Mouse (Mus musculus) embryonic facial prominence, embryonic 15.5 days (tissue): Measurements from ENCODE around the gene Smoc1. TPM values are rescaled to one million over a fixed set of nuclear protein-coding genes. Genes with fewer than 3 reads are reported as not detected.

Experiments
- ATAC-seq: fragments of 200-750 bp; cut with Nextera tagmentation; 2 replicates; pipeline ENCODE4 v1.8.0; 2017; ENCODE audit warnings: low read depth, moderate TSS enrichment; ENCODE audit not compliant: insufficient number of reproducible peaks, low FRiP score, low TSS enrichment
- H3K27ac ChIP-seq: fragments of 300-500 bp; sonication (generic); replicated peaks from 2 replicates; pipeline ENCODE4 v1.5.1; 2015; ENCODE audit warnings: mild to moderate bottlenecking, inconsistent platforms
- H3K27me3 ChIP-seq: fragments of 300-500 bp; sonication (generic); 2 replicates; pipeline ENCODE4 v1.6.1; 2015; ENCODE audit warnings: inconsistent platforms
- H3K36me3 ChIP-seq: fragments of 300-500 bp; sonication (generic); 2 replicates; pipeline ENCODE4 v1.6.1; 2015; ENCODE audit warnings: mild to moderate bottlenecking, inconsistent platforms
- H3K4me1 ChIP-seq: fragments of 300-500 bp; sonication (generic); 2 replicates; pipeline ENCODE4 v1.6.1; 2015; ENCODE audit warnings: inconsistent platforms
- H3K4me2 ChIP-seq: fragments of 300-500 bp; sonication (generic); replicated peaks from 2 replicates; pipeline ENCODE4 v1.6.1; 2015; ENCODE audit warnings: mild to moderate bottlenecking, inconsistent platforms
- H3K4me3 ChIP-seq: fragments of 300-500 bp; sonication (generic); replicated peaks from 2 replicates; pipeline ENCODE4 v1.5.1; 2015; ENCODE audit warnings: mild to moderate bottlenecking, inconsistent platforms
- H3K9ac ChIP-seq: fragments of 300-500 bp; sonication (generic); 2 replicates; pipeline ENCODE4 v1.6.1; 2015; ENCODE audit warnings: inconsistent platforms
- H3K9me3 ChIP-seq: fragments of 300-500 bp; sonication (generic); replicated peaks from 2 replicates; pipeline ENCODE4 v1.6.1; 2016; ENCODE audit warnings: inconsistent platforms
- WGBS: fragments of 180-500 bp; shearing (Covaris S2); methylation state at CpG from one replicate; pipeline ENCODE4 v1.1.7; 2015; 5-methylcytosine and 5-hydroxymethylcytosine counted together
- microRNA-seq: library from miRNA; unstranded; fragments of <30 nt; microRNA quantifications from one replicate; pipeline ENCODE4, GENCODE M21; 2016; ENCODE audit warnings: borderline number of aligned reads
- polyA plus RNA-seq: library from polyadenylated mRNA; unstranded; fragments of >200 nt; fragmentation: Nextera tagmentation; extraction: Ambion mirVana; gene quantifications from 2 replicates; pipeline ENCODE4 v1.2.1, GENCODE M21; 2015

Smoc1 gene
- polyA plus RNA-seq, 1 experiment from 2014 or later: 8.1 TPM

GRCm38 (mm10) chr12:81227767-81228460, 201.3 kb downstream of the Smoc1 start:
- no peaks in the 10 kb centered on the region for H3K36me3 ChIP-seq
- no peak overlapping the region for H3K9ac ChIP-seq
- no peaks in the 10 kb centered on the region for H3K9me3 ChIP-seq
- ATAC-seq: no peak
- no peak overlapping the region for H3K27ac ChIP-seq
- H3K4me3 ChIP-seq: no peak overlapping the region
- 0 out of 2 replicates have a peak, but pooled peaks cover 3% of the 10 kb centered on the region for H3K4me1 ChIP-seq
- H3K4me2 ChIP-seq: no peak overlapping the region
- 46% methylated on average over 5 of the region's 5 CpGs for WGBS
- H3K27me3 ChIP-seq: no peaks in the 10 kb centered on the region

DNA sequence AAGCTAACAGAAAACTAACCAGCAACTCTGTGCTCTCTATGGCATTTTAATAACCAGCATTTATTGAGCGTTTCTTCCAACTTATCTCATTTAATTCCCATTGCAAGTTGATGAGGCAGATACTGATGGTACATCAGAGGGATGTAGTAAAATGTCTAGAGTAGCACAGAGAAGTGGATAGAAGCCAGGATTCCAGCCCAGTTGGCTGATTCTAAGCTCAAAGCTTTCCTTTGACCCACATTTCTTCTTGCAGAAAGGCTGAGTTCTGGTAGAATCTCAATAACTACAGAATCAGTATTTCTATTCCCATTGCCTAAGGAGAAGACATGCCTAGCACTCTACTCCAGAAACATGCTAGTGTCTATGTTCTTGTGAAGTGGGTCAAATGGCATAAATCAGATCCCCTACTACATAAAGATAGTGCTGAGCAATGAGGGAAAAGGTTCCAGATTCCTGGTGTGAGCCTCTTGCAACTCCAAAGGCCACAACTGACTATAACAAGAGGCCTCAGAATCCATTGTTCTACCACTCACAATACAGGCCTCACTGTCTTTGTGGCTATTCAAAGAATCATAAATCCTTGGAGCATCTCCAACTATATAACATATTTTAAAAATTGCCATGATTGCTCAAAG, 207.3 kb downstream of the Smoc1 start:
- Histone ChIP-seq H3K9ac (no peak overlapping the region), H3K36me3 (no peaks in the 10 kb centered on the region), H3K27me3 (no peaks in the 10 kb centered on the region), H3K27ac (no peak overlapping the region), H3K4me2 (no peak overlapping the region), H3K4me1 (no peaks in the 10 kb centered on the region), H3K9me3 (no peaks in the 10 kb centered on the region), H3K4me3 (no peak overlapping the region)
- 83% methylated on average over 1 of the region's 1 CpGs for WGBS
- no peak for ATAC-seq

DNA sequence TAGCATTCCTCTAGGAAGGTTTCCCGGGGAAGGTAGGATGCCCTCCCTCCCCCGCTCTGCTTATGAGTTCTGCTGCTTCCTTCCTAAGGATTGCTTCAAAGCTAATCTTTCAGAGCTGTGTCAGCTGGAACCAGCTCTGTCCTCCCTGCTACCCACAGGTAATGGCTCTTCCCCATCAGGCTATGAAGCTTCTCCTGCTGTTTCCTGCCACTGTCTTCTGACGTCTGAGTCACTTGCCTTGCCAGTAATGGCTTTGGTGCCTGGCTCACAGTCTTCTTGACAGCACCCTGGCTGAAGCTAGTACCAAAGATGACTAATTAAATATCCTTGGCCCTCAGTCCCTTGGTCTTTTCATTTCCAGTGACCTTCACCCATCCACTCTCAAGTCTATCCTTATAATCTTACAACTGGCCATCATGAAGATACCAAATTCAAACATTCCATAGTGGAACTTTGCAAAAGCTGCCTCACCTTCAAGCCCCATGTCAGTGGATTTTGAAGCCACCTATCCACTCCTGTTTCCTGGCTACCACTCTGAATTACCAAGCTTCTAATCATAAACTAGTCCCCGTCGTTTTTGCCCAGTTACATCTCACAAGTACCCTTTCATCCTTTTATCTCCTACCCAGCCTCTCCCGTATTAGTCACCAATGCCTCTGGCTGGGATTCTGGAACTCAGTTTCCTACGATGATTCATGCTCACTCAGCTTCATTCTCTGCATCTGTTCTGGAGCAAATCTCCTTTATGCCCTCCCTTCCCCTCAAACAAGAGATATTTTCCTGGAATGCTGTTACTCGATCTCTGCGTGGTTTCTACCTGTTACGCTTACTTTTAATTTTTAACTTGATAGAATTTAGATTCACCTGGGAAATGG, 209.1 kb downstream of the Smoc1 start:
- H3K27ac ChIP-seq: no peak overlapping the region
- no peaks in the 10 kb centered on the region for H3K36me3 ChIP-seq
- H3K4me2 ChIP-seq: no peak overlapping the region
- no peak overlapping the region for H3K4me3 ChIP-seq
- no peak overlapping the region for H3K9ac ChIP-seq
- no peaks in the 10 kb centered on the region for H3K9me3 ChIP-seq
- WGBS: 79% methylated on average over 10 of the region's 10 CpGs
- no peaks in the 10 kb centered on the region for H3K4me1 ChIP-seq
- ATAC-seq: no peak
- H3K27me3 ChIP-seq: no peaks in the 10 kb centered on the region

Small RNA genes lying within 50 kb of the gene (microRNA-seq; reads per million reads assigned to microRNA genes)
- 0.52 reads per million for gene Mir3067

Other genes with a start within 250 kb of the Smoc1 start
- 18.5 and 18.6 TPM in 2 replicates for gene Susd6, start 236.3 kb upstream of the Smoc1 start, polyA plus RNA-seq
- 566 and 588 TPM in 2 replicates for gene Srsf5, start 81.3 kb upstream of the Smoc1 start, polyA plus RNA-seq
- 0.54 and 0.71 TPM in 2 replicates for gene Slc10a1, start 58.1 kb upstream of the Smoc1 start, polyA plus RNA-seq